Mouse (Mus musculus) liver, embryonic 14.5 days (tissue): Measurements from ENCODE around the gene Gm45785.

ENCODE experiments used
- CTCF ChIP-seq: IDR thresholded peaks from 2 replicates; pipeline ENCODE4 v1.5.1; 2016; ENCODE audit warnings: antibody characterized with exemption, low read depth, control low read depth
- EP300 ChIP-seq: IDR thresholded peaks from 2 replicates; pipeline ENCODE4 v1.6.1; 2016; ENCODE audit warnings: antibody characterized with exemption, low read depth

DNA sequence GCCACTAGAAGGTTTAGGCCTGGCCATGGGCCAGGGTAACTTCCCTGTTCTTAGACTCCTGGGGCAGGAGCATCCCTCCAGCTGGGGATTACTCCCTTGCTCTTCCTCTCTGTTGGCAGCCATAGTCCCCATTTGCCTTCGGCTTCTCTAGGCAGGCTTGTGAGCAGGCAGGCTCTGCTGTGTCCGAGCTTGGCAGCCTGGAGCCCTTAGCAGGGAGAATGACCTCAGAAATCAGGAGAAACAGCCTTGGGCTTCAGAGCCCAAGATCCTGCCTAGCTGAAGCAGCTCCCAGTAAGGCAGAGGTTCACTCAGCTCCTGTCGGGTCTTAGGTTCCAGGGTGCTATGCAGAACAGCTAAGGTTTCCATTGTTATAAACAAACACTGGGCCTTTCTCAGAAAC lies 43.0 kb upstream of the Gm45785 start:
- TF ChIP-seq CTCF = no peak
- no peak for TF ChIP-seq EP300
